Mouse (Mus musculus) hindbrain, embryonic 16.5 days (tissue): Measurements from ENCODE around the gene Ldhal6b. TPM values are rescaled to one million over a fixed set of nuclear protein-coding genes. Genes with fewer than 3 reads are reported as not detected.
A peak's percentile ranks its signal among the peaks of the same experiment; 100 is the strongest.

Experiments
- ATAC-seq: fragments of 200-750 bp; cut with Nextera tagmentation; 2 replicates; pipeline ENCODE4 v1.8.0; 2017; ENCODE audit warnings: moderate TSS enrichment, moderate library complexity
- H3K27ac ChIP-seq: fragments of 300-500 bp; sonication (generic); 2 replicates; pipeline ENCODE4 v1.5.1; 2014; ENCODE audit warnings: low read depth, mild to moderate bottlenecking, control low read depth, low read length, moderate library complexity
- H3K27me3 ChIP-seq: fragments of 300-500 bp; sonication (generic); replicated peaks from 2 replicates; pipeline ENCODE4 v1.6.1; 2014; ENCODE audit warnings: low read length; ENCODE audit not compliant: control insufficient read depth, insufficient read depth
- H3K36me3 ChIP-seq: fragments of 300-500 bp; sonication (generic); 2 replicates; pipeline ENCODE4 v1.6.1; 2014; ENCODE audit warnings: mild to moderate bottlenecking, low read length, moderate library complexity, mixed read lengths; ENCODE audit not compliant: control insufficient read depth, insufficient read depth
- H3K4me1 ChIP-seq: fragments of 300-500 bp; sonication (generic); 2 replicates; pipeline ENCODE4 v1.6.1; 2014; ENCODE audit warnings: low read depth, low read length; ENCODE audit not compliant: control insufficient read depth, insufficient read depth
- H3K4me2 ChIP-seq: fragments of 300-500 bp; sonication (generic); 2 replicates; pipeline ENCODE4 v1.6.1; 2014; ENCODE audit warnings: mild to moderate bottlenecking, low read length, control low read depth, moderate library complexity
- H3K4me3 ChIP-seq: fragments of 300-500 bp; sonication (generic); 2 replicates; pipeline ENCODE4 v1.5.1; 2014; ENCODE audit warnings: mild to moderate bottlenecking, low read length, control low read depth, moderate library complexity
- H3K9ac ChIP-seq: fragments of 300-500 bp; sonication (generic); 2 replicates; pipeline ENCODE4 v1.6.1; 2014; ENCODE audit warnings: low read depth, mild to moderate bottlenecking, control low read depth, low read length, moderate library complexity
- H3K9me3 ChIP-seq: fragments of 300-500 bp; sonication (generic); 2 replicates; pipeline ENCODE4 v1.6.1; 2014; ENCODE audit warnings: mild to moderate bottlenecking, low read length, moderate library complexity; ENCODE audit not compliant: control insufficient read depth
- WGBS: fragments of 180-500 bp; shearing (Covaris S2); extraction: QIAGEN DNeasy Blood & Tissue Kit; methylation state at CpG from one replicate; pipeline ENCODE4 v1.1.7; 2014; 5-methylcytosine and 5-hydroxymethylcytosine counted together
- polyA plus RNA-seq: library from polyadenylated mRNA; unstranded; fragments of >200 nt; fragmentation: Nextera tagmentation; extraction: Ambion mirVana; gene quantifications from 2 replicates; pipeline ENCODE4 v1.2.1, GENCODE M21; 2015

Gene Ldhal6b
- polyA plus RNA-seq, 1 experiment from 2014 or later = not detected

DNA sequence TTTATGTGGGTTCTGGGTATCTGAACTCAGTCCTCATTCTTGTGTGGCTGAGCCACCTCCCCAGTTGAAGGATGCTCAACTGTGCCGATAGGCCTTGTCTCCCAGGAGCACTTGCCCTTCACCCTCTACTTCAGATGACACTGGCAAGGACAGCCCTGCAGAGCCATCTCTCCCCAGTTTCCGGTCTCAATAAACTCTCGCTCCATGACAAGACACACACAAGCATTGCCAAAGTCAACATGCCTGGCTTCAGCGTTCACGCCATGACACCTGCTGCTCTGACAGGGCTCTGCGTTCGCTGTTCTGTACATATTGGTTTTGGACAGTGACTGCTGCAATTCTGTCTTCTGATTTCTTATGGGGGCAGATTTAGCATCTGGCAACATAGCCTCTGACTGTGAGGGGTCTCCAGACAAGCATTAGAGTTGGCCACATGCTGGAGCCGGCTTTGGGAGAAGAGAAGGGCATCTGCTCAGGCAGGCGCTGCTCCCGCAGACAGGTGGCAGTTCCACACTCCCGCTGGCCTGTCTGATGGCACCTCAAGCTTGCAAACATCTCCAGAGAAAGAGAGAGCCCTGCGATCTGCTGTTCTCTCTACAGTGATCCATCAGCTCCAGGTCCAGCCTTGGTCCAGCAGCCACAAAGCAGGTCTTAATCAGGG lies 31.6 kb downstream of the Ldhal6b start:
- no peak overlapping the region for H3K4me2 ChIP-seq
- no peaks in the 10 kb centered on the region for H3K9me3 ChIP-seq
- WGBS = 76% methylated on average over 12 of the region's 12 CpGs
- no peak overlapping the region for H3K4me3 ChIP-seq
- H3K4me1 ChIP-seq = peaks cover 6% of the 10 kb centered on the region; the same call in 1 of the 2 replicates
- H3K9ac ChIP-seq = no peak overlapping the region
- no peaks in the 10 kb centered on the region for H3K36me3 ChIP-seq
- H3K27ac ChIP-seq = no peak overlapping the region
- H3K27me3 ChIP-seq = no peaks in the 10 kb centered on the region
- ATAC-seq = 0 out of 2 replicates have a peak, but pooled peaks have one; percentile 38

- Histone ChIP-seq H3K27me3 (no peaks in the 10 kb centered on the region), H3K4me3 (no peak overlapping the region), H3K4me2 (no peak overlapping the region), H3K9ac (no peak overlapping the region), H3K27ac (no peak overlapping the region), H3K36me3 (no peaks in the 10 kb centered on the region), H3K4me1 (peaks cover 6% of the 10 kb centered on the region; the same call in 1 of the 2 replicates), H3K9me3 (no peaks in the 10 kb centered on the region)
- no peak for ATAC-seq
- WGBS = 88% methylated on average over 1 of the region's 1 CpGs
Measured at GRCm38 (mm10) chr17:5385694-5386093, 32.9 kb downstream of the Ldhal6b start.

GRCm38 (mm10) chr17:5377930-5378310 lies 40.6 kb downstream of the Ldhal6b start:
- WGBS = 31% methylated on average over 7 of the region's 7 CpGs
- H3K4me2 ChIP-seq = no peak overlapping the region

DNA sequence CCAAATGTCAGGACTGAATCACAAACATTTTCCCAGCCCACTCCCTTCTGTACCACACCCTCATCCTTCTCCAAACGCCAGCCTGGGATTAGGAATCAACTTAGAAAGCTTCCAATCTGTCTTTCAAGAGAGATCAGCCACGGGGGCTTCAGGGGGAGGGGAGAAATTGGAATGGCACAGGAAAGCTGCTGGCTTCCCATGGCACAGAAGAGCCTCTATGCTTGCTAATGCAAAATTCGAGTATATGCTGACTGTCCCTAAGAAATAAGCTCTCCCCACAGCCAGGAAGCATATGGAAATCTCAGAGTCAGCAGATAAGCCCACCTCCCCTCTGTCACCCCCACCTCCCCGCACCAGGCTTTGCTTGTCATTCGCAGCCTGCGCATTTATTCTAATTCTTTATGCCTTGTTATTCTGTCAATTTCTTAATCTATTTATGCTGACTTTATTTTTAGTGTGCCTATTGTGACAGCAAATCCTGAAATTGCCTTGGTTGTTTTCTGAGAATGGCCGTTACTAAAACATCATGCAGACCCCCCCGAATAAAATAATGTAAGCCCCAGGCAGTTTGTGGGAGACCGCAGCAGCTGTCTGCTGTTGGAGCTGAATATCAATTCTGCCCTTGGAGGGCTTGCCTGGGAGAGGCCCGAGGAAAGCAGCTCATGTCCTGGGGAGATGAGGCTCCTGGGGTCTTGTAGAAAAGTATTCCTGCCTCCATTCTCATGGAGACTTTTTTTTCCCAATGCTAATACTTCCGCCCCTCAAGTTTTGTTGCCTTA lies 41.2 kb downstream of the Ldhal6b start:
- Histone ChIP-seq H3K4me1 (no peaks in the 10 kb centered on the region; the same call in 1 of the 2 replicates), H3K4me2 (no peak overlapping the region), H3K27ac (0 out of 2 replicates have a peak overlapping the region, but pooled peaks have one; percentile 23), H3K4me3 (no peak overlapping the region), H3K27me3 (no peaks in the 10 kb centered on the region), H3K9me3 (no peaks in the 10 kb centered on the region), H3K36me3 (no peaks in the 10 kb centered on the region), H3K9ac (no peak overlapping the region)
- no peak for ATAC-seq
- WGBS = 23% methylated on average over 11 of the region's 11 CpGs

More at GRCm38 (mm10) chr17:5377930-5378310, 40.6 kb downstream of the Ldhal6b start:
- Histone ChIP-seq H3K9ac (no peak overlapping the region), H3K27ac (no peak overlapping the region), H3K9me3 (no peaks in the 10 kb centered on the region), H3K4me1 (no peaks in the 10 kb centered on the region; the same call in 1 of the 2 replicates), H3K36me3 (no peaks in the 10 kb centered on the region), H3K4me3 (no peak overlapping the region), H3K27me3 (no peaks in the 10 kb centered on the region)
- ATAC-seq = no peak

- ATAC-seq = no peak
- 68% methylated on average over 8 of the region's 8 CpGs for WGBS
Measured at GRCm38 (mm10) chr17:5372951-5373350, 45.6 kb downstream of the Ldhal6b start.

DNA sequence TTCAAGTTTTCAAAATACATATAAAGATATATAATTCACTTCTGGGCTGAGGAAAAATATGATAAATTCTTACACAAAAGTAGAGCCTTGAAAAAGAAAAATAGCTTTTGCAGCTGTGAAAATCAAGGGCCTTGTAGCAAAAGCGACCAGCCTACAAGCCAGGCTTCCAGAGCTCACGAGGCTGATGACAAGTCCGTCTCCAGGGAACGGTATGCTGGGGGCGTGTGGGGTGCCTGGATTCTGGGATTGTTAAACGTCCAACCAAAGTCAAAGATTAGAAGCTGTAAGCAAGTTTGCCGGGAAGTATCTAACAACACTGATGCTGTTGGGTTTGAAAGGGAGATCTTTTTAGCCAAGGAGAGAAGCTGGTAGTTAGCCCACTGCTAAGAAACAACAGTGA lies 47.0 kb downstream of the Ldhal6b start:
- Histone ChIP-seq H3K4me1 (no peaks in the 10 kb centered on the region), H3K9ac (no peak overlapping the region), H3K4me2 (no peak overlapping the region), H3K27ac (no peak overlapping the region), H3K36me3 (no peaks in the 10 kb centered on the region), H3K4me3 (no peak overlapping the region), H3K9me3 (no peaks in the 10 kb centered on the region), H3K27me3 (no peaks in the 10 kb centered on the region)
- ATAC-seq = no peak
- 61% methylated on average over 7 of the region's 7 CpGs for WGBS

More at GRCm38 (mm10) chr17:5372951-5373350, 45.6 kb downstream of the Ldhal6b start:
- H3K27ac ChIP-seq = no peak overlapping the region
- H3K27me3 ChIP-seq = no peaks in the 10 kb centered on the region
- no peak overlapping the region for H3K4me2 ChIP-seq
- no peaks in the 10 kb centered on the region; the same call in 1 of the 2 replicates for H3K4me1 ChIP-seq
- no peaks in the 10 kb centered on the region for H3K36me3 ChIP-seq
- no peak overlapping the region for H3K9ac ChIP-seq
- H3K9me3 ChIP-seq = no peaks in the 10 kb centered on the region
- no peak overlapping the region for H3K4me3 ChIP-seq

GRCm38 (mm10) chr17:5371032-5371431 lies 47.5 kb downstream of the Ldhal6b start:
- no peaks in the 10 kb centered on the region for H3K9me3 ChIP-seq
- no peaks in the 10 kb centered on the region for H3K36me3 ChIP-seq
- H3K9ac ChIP-seq = no peak overlapping the region
- peaks cover 1% of the 10 kb centered on the region; the same call in 1 of the 2 replicates for H3K4me1 ChIP-seq
- 61% methylated on average over 4 of the region's 4 CpGs for WGBS
- no peak overlapping the region for H3K4me3 ChIP-seq
- no peak overlapping the region for H3K27ac ChIP-seq
- no peaks in the 10 kb centered on the region for H3K27me3 ChIP-seq
- no peak overlapping the region for H3K4me2 ChIP-seq
- ATAC-seq = no peak
